Mouse (Mus musculus) liver, embryonic 13.5 days (tissue): ENCODE measurements around the gene Cep41. TPM values are rescaled to one million over a fixed set of nuclear protein-coding genes. Genes with fewer than 3 reads are reported as not detected.

Experiments
- ATAC-seq: fragments of 200-750 bp; cut with Nextera tagmentation; 2 replicates; pipeline ENCODE4 v1.8.0; 2017; ENCODE audit warnings: low read depth, mild to moderate bottlenecking, moderate number of reproducible peaks, moderate library complexity
- DNase-seq: peaks from one replicate; pipeline ENCODE4 v3.0.0; 2022
- H3K27ac ChIP-seq: fragments of 300-500 bp; sonication (generic); 2 replicates; pipeline ENCODE4 v1.5.1; 2015; ENCODE audit warnings: moderate library complexity, mild to moderate bottlenecking, inconsistent platforms
- H3K27me3 ChIP-seq: fragments of 300-500 bp; sonication (generic); 2 replicates; pipeline ENCODE4 v1.6.1; 2015; ENCODE audit warnings: mild to moderate bottlenecking, inconsistent platforms
- H3K36me3 ChIP-seq: fragments of 300-500 bp; sonication (generic); 2 replicates; pipeline ENCODE4 v1.6.1; 2015; ENCODE audit warnings: mild to moderate bottlenecking, inconsistent platforms
- H3K4me1 ChIP-seq: fragments of 300-500 bp; sonication (generic); replicated peaks from 2 replicates; pipeline ENCODE4 v1.6.1; 2015; ENCODE audit warnings: inconsistent platforms
- H3K4me2 ChIP-seq: fragments of 300-500 bp; sonication (generic); 2 replicates; pipeline ENCODE4 v1.6.1; 2015; ENCODE audit warnings: inconsistent platforms, mild to moderate bottlenecking, moderate library complexity
- H3K4me3 ChIP-seq: fragments of 300-500 bp; sonication (generic); replicated peaks from 2 replicates; pipeline ENCODE4 v1.5.1; 2015; ENCODE audit warnings: mild to moderate bottlenecking, inconsistent platforms
- H3K9ac ChIP-seq: fragments of 300-500 bp; sonication (generic); 2 replicates; pipeline ENCODE4 v1.6.1; 2015; ENCODE audit warnings: mild to moderate bottlenecking, inconsistent platforms
- H3K9me3 ChIP-seq: fragments of 300-500 bp; sonication (generic); replicated peaks from 2 replicates; pipeline ENCODE4 v1.6.1; 2016; ENCODE audit warnings: inconsistent platforms
- WGBS: fragments of 180-500 bp; shearing (Covaris S2); methylation state at CpG from one replicate; pipeline ENCODE4 v1.1.7; 2015; ENCODE audit not compliant: insufficient replicate concordance; 5-methylcytosine and 5-hydroxymethylcytosine counted together
- polyA plus RNA-seq: library from polyadenylated mRNA; unstranded; fragments of >200 nt; fragmentation: Nextera tagmentation; extraction: Ambion mirVana; gene quantifications from 2 replicates; pipeline ENCODE4 v1.2.1, GENCODE M21; 2015

Gene Cep41
- polyA plus RNA-seq, 1 experiment from 2014 or later, result 5.2 TPM

DNA sequence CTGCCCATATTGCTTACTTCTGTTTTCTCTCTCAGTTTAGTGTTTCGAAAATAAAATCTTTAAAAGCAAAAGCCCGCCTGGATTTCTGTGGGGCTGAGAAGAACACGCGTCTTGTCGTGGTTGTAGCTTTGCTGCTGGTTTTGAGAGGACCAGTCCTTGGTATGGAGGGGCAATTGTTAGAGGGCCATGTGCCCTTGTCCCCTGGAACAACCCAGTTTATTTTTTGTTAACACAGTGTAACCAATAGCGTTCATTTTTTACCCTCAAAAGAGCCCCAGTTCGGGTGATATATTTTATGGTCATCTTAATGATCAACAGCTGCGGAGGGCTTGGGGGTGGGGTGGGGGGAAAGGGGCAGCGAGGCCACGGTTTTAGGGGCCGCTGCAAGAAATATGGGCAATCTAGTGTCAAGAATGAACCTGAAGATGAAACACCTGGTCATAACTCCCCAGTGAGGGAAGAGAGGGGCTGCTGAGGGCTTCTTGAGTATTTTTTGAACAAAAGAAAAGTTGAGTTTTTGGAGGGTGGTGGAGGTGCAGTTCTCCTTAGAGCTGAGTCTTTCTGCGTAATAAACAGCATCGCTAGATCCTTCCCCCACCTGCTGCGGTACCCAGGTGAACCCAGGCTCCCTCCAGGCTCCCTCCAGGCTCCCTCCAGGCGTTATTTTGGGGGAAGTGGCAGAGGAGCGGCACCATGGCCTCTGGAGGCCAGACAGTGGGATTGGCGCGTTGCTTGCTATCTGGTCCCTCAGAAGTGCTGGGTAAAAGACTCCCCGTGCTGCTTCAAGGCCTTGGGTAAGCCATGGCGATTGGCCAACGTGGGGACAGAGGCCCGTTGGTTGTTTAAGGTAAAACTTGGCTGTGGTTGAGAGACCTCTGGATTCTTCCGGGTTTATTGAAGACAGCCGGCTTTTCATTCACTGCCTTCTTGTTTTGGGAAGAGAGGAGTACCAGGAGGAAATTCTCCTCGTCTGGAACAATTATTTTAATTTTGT lies 17.1 kb upstream of the Cep41 start:
- peaks cover 20% of the 10 kb centered on the region for H3K4me1 ChIP-seq
- no peak overlapping the region for H3K4me3 ChIP-seq
- WGBS, result 64% methylated on average over 25 of the region's 25 CpGs
- H3K27ac ChIP-seq, result no peak overlapping the region
- H3K9me3 ChIP-seq, result no peaks in the 10 kb centered on the region
- H3K36me3 ChIP-seq, result no peaks in the 10 kb centered on the region
- ATAC-seq (no peak), DNase-seq (no peak)
- no peak overlapping the region for H3K4me2 ChIP-seq
- H3K27me3 ChIP-seq, result no peaks in the 10 kb centered on the region
- no peak overlapping the region for H3K9ac ChIP-seq

DNA sequence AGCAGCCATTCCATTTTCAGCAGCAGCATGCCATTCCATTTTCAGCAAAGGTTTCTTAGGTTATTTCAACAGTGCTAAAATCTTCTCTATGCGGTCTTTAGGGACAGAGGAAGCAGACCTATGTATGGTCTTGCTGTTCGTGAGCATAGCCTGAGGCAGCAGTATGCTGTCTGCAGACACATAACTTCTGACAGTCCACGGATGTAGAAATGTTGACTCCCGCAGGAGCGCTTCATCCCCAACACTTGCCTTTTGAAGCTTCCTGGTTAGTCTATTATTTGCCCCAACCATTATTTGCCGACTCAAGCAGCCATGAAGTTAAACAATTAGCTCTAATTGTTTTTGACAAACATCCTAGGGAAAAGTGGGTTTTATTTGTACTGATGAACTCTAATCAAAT lies 15.6 kb upstream of the Cep41 start:
- no peaks in the 10 kb centered on the region for H3K27me3 ChIP-seq
- H3K9ac ChIP-seq, result no peak overlapping the region
- ATAC-seq (no peak), DNase-seq (no peak)
- no peak overlapping the region for H3K27ac ChIP-seq
- H3K9me3 ChIP-seq, result no peaks in the 10 kb centered on the region
- H3K4me3 ChIP-seq, result no peak overlapping the region
- peaks cover 20% of the 10 kb centered on the region for H3K4me1 ChIP-seq
- 70% methylated on average over 6 of the region's 6 CpGs for WGBS
- H3K4me2 ChIP-seq, result no peak overlapping the region
- H3K36me3 ChIP-seq, result no peaks in the 10 kb centered on the region

DNA sequence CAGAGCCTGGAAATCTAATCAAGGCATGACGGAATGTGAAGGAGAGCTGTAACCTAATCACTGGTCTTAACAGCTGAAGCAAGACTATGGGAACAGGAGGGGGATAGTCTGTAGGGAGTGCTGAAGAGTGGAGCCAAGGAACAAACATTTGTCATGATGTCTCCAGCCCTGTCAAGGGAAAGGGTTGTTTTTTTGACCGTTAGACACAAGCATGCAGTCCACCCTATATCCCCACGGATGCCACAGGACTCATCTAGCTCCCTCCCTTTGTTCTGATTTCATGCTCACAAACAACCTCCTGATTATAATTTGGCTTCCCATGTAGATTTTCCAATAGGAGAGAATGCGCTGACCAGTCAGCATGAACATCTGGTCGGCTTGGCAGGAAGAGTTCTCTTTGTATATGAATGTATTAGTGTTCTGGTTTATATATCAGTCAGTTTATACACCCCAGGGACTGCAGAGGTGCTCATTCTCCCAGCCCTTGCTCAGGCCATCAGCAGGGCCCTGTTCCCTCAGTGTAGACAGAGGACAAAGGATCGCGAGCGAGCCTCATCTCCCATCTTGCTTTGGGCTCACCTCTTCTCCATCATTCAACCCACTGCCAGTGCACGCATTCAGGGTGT lies 10.5 kb upstream of the Cep41 start:
- no peak for DNase-seq
- H3K9me3 ChIP-seq, result no peaks in the 10 kb centered on the region
- H3K27ac ChIP-seq, result no peak overlapping the region
- H3K4me2 ChIP-seq, result no peak overlapping the region
- WGBS, result 62% methylated on average over 9 of the region's 9 CpGs
- no peak for ATAC-seq
- no peak overlapping the region for H3K9ac ChIP-seq
- 0 out of 2 replicates have a peak, but pooled peaks cover 8% of the 10 kb centered on the region for H3K4me1 ChIP-seq
- no peaks in the 10 kb centered on the region for H3K27me3 ChIP-seq
- no peaks in the 10 kb centered on the region for H3K36me3 ChIP-seq
- no peak overlapping the region for H3K4me3 ChIP-seq

DNA sequence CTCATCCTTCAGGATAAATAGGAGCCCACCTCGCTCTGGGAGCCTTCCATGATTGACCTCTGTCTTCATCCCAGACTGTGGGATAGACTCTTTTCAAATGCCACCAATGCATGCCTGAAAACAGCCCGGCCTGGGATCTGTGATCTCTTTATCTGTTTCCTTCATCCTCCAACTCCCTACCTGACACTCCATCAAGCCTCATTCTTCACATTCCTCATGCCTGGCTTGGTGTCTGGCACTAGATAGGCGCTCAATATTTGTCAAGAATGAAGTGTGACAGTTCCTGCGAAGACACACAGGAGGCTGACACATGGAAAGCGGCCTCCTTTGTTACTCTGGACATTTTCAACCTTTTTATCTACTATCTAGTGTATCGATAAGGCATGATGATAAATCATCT lies 9.9 kb upstream of the Cep41 start:
- DNase-seq (no peak), ATAC-seq (no peak)
- Histone ChIP-seq H3K27ac (0 out of 2 replicates have a peak overlapping the region, but pooled peaks have one; percentile 12), H3K9me3 (no peaks in the 10 kb centered on the region), H3K4me2 (no peak overlapping the region), H3K4me3 (no peak overlapping the region), H3K4me1 (0 out of 2 replicates have a peak, but pooled peaks cover 8% of the 10 kb centered on the region), H3K27me3 (no peaks in the 10 kb centered on the region), H3K9ac (no peak overlapping the region), H3K36me3 (no peaks in the 10 kb centered on the region)
- WGBS, result 50% methylated on average over 6 of the region's 6 CpGs

DNA sequence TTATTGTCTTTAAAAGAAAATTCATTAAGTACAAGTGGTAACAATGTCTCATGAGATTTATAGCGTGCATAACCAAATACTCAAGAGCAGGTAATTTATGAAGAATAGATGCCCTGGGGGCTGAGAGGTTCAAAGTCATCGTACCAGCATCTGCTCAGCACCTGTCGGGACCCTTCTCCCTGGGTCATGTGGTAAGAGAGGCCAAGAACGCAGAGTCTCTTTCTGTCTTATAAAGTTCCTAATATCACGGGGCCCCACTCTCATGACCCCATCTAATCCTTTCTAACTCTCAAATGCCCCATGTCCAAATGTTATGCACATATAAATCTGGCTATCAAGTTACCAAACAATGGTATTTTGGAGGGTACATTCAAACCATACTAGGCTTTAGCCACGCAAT lies 9.3 kb upstream of the Cep41 start:
- 74% methylated on average over 6 of the region's 6 CpGs for WGBS
- no peak for DNase-seq
- H3K36me3 ChIP-seq, result no peaks in the 10 kb centered on the region
- no peak overlapping the region for H3K27ac ChIP-seq
- H3K4me2 ChIP-seq, result no peak overlapping the region
- H3K4me1 ChIP-seq, result 0 out of 2 replicates have a peak, but pooled peaks cover 8% of the 10 kb centered on the region
- no peak overlapping the region for H3K9ac ChIP-seq
- H3K9me3 ChIP-seq, result no peaks in the 10 kb centered on the region
- no peaks in the 10 kb centered on the region for H3K27me3 ChIP-seq
- no peak for ATAC-seq
- no peak overlapping the region for H3K4me3 ChIP-seq

DNA sequence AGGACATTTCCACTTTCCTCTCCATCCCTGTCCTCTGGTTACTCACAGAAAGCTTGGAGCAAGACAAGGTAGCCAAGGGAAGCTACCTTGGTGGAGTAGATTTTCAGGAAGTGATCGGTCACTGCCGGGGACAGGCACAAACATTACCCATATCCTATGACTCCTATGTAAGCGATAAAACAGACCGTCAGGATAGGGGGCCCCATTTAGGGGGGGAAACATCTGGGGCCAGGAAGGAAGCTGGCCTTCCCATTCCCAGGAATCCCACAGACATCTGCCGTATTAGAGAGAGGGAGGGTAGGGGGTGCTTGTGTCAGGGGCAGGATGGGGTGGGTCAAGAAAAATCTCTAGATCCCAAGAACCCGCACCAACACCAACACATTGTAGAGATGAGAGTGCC lies 6.6 kb upstream of the Cep41 start:
- Histone ChIP-seq H3K27ac (no peak overlapping the region), H3K9ac (no peak overlapping the region), H3K36me3 (no peaks in the 10 kb centered on the region), H3K4me2 (peak overlapping the region; percentile 27), H3K9me3 (no peaks in the 10 kb centered on the region), H3K4me3 (no peak overlapping the region), H3K4me1 (0 out of 2 replicates have a peak, but pooled peaks cover 8% of the 10 kb centered on the region), H3K27me3 (no peaks in the 10 kb centered on the region)
- ATAC-seq (0 out of 2 replicates have a peak, but pooled peaks have one; percentile 36), DNase-seq (no peak)
- 12% methylated on average over 6 of the region's 6 CpGs for WGBS

DNA sequence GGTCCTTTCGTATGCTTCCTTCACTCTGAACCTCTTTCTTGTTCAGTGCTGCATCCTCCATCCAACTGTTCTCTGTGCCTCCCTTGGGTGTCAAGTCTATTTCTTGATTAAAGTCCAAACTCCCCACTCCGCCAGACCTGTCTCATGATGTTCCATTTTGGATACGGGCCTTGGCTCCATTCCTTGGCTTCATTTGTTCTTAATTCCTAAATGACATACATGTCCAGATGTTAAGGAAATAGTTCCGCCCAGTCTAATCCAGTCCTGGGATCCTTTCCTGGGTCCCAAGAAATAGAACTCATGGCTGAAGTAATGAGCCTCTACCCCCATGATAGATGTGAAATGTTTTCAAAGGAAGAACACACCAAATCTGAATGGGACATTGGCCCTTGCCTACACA lies 4.5 kb upstream of the Cep41 start:
- Histone ChIP-seq H3K27me3 (no peaks in the 10 kb centered on the region), H3K27ac (no peak overlapping the region), H3K4me1 (peaks cover 10% of the 10 kb centered on the region), H3K9me3 (no peaks in the 10 kb centered on the region), H3K9ac (no peak overlapping the region), H3K4me2 (no peak overlapping the region), H3K36me3 (no peaks in the 10 kb centered on the region), H3K4me3 (no peak overlapping the region)
- 66% methylated on average over 4 of the region's 4 CpGs for WGBS
- DNase-seq (no peak), ATAC-seq (no peak)

DNA sequence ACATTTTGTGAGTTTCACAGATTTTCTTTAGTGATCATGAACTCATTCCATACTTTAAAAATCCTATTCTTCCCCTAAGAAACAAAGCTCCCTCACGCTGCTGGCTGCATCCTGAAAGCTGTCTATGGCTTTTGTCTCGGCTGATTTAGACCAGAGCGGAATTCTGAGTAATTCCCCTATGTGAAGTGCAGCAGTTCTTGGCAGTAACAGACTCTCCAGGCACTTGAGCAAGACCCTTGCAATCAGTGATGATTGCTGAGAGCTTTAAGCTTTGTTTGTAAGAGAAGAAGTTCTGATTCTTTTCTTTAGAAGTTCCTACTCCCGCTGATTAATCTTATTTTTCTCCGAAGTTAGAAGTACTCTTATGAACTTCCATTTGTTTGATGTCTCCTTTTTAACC lies 3.9 kb upstream of the Cep41 start:
- no peak for DNase-seq
- WGBS, result 60% methylated on average over 5 of the region's 5 CpGs

DNA sequence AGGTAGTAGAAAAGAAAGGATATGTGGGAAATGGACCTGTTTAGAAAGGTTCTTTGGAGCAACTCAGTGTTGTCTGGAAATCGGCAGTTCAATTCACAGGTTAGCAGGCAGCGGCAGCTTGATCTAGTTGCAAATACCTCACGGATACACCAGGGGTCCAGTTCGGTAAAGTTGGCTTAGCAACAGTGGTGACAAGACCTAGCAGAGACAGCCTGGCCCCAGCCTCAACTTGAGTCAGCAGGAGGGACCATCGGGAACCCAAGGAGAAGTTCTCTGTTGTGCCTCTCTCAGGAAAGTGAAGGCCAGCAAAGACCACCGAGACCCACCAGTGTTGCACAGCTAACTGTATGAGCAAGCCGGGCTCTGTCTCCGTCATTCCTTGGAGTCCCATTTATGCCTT lies 1.6 kb upstream of the Cep41 start:
- DNase-seq (no peak), ATAC-seq (no peak)
- Histone ChIP-seq H3K9me3 (no peaks in the 10 kb centered on the region), H3K27ac (no peak overlapping the region), H3K9ac (no peak overlapping the region), H3K4me1 (peaks cover 16% of the 10 kb centered on the region), H3K27me3 (no peaks in the 10 kb centered on the region), H3K36me3 (no peaks in the 10 kb centered on the region), H3K4me3 (no peak overlapping the region), H3K4me2 (no peak overlapping the region)
- WGBS, result 84% methylated on average over 8 of the region's 8 CpGs

More for the DNA sequence above, 3.9 kb upstream of the Cep41 start:
- no peaks in the 10 kb centered on the region for H3K9me3 ChIP-seq
- H3K4me3 ChIP-seq, result no peak overlapping the region
- no peak for ATAC-seq
- H3K4me1 ChIP-seq, result peaks cover 16% of the 10 kb centered on the region
- no peak overlapping the region for H3K4me2 ChIP-seq
- no peak overlapping the region for H3K9ac ChIP-seq
- H3K27me3 ChIP-seq, result no peaks in the 10 kb centered on the region
- H3K27ac ChIP-seq, result no peak overlapping the region
- H3K36me3 ChIP-seq, result no peaks in the 10 kb centered on the region

DNA sequence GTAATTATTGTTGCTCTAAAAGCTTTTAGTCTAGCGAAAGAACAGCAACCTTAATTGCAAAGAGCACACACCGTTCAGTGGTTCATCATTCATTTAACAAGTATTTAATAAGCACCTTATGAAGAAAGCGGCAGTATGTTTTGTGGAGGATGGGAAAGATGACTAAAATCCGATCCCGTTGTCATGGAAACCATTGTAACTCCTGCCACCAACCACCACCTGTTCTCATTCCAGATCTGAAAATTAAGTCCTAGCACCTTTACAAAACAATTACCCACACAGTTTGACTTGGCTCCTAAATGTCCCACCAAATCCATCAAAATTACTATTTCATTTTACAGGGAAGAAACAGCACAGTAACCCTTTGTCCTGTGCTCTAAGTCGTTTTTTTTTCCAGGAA lies 660 bp upstream of the Cep41 start:
- H3K27me3 ChIP-seq, result no peaks in the 10 kb centered on the region
- peak overlapping the region; percentile 75 for H3K4me3 ChIP-seq
- H3K4me1 ChIP-seq, result peaks cover 12% of the 10 kb centered on the region
- no peak for ATAC-seq
- H3K9me3 ChIP-seq, result no peaks in the 10 kb centered on the region
- no peaks in the 10 kb centered on the region for H3K36me3 ChIP-seq
- peak overlapping the region; percentile 79 for H3K4me2 ChIP-seq
- H3K9ac ChIP-seq, result no peak overlapping the region
- WGBS, result 48% methylated on average over 6 of the region's 6 CpGs
- no peak for DNase-seq
- no peak overlapping the region for H3K27ac ChIP-seq

DNA sequence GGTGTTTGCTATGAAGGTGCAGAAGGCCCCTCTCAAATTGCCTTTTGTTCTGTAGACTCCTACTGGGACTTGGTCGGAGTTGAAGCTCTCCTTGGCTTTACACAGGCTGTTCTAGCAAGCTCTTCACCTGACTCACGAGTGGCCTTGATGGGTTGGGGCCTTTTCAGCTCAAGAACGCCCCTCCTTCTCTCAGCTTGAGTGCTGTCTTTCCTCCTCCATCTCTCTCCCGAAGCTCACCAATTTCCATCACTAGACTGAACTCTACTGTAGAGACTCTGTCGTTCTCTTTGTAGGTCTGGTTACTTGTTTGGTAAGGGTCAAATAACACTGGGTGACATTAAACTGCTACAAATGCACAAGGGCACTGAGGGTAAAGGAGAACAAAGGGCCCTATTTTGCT lies 723 bp downstream of the Cep41 start:
- Histone ChIP-seq H3K4me2 (peak overlapping the region; percentile 79), H3K4me1 (peaks cover 12% of the 10 kb centered on the region), H3K9me3 (no peaks in the 10 kb centered on the region), H3K27me3 (no peaks in the 10 kb centered on the region), H3K4me3 (peak overlapping the region; percentile 75), H3K9ac (peak overlapping the region; percentile 76), H3K27ac (peak overlapping the region; percentile 76), H3K36me3 (no peaks in the 10 kb centered on the region)
- DNase-seq (no peak), ATAC-seq (no peak)
- WGBS, result 57% methylated on average over 5 of the region's 5 CpGs
